Mouse (Mus musculus) retina, adult 2 months (tissue): ENCODE measurements around the gene Dapl1.
A peak's percentile ranks its signal among the peaks of the same experiment; 100 is the strongest.

ENCODE experiments used
- DNase-seq: peaks from one replicate; pipeline ENCODE4 v3.0.0-alpha.2; 2012; ENCODE audit warnings: low read depth, low spot score

Dapl1 gene

DNA sequence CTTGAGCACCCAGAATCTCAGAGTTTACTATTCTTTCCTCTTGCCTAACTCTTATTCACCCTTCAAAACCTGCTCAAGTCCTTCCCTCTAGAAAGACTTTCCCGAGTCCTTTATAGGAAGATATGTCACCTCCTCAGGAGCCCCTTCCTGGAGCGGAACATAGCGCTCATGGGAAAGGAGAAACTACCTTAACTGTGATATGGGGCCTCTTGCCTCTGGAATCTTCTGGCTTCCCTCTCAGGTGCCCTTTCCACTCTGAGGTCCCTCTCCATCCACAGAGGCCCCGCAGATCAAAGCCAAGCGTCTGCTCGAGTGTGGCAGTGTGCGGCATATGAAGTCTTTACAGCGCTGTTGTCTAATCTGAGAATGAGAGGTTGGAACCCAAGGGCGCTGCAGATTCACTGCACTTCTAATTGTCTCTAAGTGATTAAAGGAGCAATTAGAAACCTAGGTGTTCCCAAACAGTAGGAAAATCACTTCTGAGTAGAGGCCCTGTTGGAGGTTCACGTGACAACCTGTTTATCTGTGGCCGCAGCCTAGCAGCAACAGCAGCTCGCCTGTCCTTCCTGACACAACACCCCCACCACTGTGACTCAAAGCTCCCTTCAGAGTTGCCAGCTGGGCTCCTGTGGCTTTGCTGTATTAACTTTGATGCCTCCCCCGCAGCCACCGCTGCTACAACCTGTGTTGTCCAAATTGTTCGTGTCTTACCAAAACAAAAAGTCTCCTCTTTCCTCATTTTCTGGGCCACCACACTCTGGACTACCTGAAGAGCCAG is 49.7 kb downstream of the Dapl1 start:
- no peak for DNase-seq

DNA sequence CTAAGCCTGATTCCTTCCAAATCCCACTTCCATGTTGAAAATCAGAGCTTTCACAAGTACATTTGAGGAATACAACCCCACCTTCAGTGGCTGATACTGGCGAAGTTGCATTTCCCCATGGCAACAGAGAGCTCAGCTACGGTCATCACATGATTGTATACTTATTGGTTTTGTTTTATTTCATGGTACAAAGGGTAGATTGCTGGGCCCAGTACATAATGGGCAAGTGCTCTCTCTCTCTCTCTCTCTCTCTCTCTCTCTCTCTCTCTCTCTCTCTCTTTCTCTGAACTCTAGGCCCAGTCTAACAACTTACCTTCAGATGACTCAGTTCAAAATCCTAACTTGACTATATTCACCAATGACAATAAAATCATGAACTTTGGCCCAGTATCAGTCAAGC is 52.5 kb downstream of the Dapl1 start:
- DNase-seq: no peak

DNA sequence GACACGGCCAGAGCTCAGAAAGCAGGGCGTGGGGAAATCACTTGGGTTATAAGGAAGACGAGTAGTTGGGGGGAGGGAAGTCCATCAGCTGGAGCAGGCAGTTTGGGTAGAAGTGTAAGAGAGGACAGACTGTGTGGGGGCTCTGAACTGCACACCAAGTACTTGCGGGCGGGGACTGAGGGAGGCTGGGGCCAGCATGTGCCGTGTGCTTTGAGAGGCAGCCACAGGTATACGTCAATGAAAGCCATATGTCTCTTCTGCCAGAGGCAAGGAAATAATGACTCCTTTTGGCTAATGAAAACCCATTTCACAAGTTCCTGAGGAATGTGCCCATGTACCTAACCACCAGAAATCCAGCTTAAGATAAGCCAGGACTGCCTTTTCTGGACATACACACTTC is 53.6 kb downstream of the Dapl1 start:
- DNase-seq: no peak

DNA sequence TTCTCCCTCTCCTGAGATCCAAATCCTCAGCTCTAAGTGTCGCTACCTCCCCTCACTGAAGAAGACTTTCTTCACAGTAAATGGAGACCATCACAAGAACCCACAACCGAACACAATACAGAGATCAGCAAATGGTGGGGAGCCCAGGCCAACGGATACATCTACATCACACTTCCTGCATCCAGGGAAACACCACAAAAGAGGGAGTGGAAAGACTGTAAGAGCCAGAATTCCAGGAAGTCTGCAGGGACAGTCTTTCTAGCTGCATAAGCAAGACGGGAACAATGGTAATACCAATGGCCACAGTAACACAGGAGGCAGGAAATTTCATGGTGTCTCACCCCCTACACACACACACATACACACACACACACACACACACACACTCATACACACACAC is 55.3 kb downstream of the Dapl1 start:
- no peak for DNase-seq

DNA sequence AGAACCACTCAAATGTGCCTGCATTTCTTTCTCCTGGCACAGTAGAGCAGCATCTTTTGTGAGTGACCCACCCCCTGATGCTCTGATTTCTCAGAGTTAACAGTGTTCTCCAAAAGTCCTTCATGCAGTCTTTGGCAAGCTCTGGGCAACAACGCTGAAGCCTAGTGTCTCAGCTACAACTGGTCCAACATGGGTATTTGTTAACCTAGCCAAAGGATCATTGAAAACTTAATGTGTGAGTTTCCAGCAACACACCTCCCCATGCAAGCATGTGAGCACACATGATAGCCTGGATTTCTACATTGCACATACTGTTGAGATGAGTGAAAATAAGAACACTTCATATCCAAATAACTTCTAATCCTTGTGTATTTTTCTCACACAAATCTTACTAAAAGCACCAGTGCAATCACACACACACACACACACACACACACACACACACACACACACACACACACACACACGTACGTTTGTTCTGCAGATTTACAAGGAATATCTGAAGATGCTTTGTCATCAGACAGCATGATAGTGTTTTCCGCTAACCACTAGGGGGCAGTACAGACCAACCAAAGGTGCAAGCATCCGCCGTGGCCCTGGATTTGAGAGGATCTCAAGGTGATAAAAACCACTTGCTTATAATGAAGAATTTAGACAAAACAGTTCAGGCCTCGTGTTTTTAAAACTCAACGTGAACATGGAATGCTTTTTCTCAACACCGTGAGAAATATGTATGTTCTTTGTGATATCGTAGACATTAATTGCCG is 56.9 kb downstream of the Dapl1 start:
- DNase-seq: peak; percentile 59

DNA sequence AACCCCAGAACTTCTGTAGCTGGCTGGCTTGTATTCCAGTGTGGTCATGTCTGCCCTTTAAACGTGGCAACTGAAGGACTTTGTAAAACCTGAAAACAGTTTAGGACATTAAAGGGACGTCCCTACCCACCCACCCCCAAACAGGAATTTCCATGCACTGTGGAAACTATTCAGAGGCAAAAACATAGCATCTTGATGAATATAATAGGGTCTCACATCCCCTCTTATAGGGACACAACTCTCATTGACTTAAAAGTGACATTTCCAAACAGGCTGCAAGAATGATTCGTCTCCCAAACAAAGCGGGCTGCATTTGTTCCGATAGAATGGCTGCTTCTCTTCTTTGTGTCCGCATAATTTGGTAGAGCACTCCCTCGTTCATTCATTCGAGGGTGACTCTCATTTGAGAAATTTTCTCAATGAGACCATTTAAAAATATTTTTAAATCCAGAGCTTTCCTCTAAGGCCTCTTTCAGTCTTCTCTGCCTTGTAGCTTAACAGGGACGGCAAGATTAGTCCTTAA is 59.2 kb downstream of the Dapl1 start:
- no peak for DNase-seq

DNA sequence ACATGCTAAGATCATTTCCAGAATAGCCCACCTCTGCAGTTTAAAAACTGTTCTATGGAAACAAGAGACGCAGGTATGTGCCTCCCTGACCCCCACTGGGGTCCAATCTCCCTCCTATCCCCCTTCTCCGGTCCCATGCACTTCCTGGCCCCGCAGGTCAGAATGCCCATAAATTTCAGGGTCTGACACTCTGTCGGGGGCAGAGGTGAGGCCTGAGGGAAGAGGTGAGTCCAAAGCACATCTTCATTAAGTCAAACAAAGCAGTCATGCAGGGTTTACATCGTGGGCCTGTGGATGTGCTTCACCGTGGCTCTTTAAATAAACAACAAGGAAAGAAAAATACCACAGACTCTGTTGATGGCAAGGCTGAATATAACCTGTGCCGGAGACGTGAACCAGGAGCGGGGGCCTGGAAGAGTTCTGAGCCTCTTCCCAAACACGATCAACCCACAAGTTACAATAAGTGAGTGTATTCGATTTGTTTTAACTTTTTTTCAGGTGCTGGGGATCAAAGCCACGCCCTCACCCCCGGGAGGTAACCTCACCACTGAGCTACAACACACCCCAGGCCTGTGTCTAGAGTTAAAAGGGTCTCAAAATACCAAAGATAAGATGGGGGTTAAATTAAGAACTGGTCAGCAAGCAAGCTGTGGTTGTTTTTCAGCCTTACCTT is 59.9 kb downstream of the Dapl1 start:
- DNase-seq: no peak

DNA sequence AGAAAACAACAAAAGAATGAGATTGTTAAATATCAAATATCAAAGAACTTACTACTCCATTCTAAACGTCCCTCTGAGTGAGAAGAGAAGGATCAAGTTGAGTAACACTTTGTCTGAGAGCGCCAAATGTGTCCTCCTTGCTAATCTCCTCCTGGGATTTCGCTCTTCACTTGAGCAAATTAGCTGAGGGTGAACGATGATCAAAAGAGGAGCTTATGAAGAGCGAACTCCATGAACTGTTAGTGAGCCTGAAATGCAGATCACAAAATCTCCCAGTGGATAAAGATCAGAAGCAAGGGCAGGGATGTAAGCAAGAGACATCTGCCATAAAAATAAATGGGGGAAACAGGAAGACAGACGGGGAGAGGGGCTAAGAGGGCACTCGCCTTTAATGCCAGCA is 60.5 kb downstream of the Dapl1 start:
- no peak for DNase-seq

DNA sequence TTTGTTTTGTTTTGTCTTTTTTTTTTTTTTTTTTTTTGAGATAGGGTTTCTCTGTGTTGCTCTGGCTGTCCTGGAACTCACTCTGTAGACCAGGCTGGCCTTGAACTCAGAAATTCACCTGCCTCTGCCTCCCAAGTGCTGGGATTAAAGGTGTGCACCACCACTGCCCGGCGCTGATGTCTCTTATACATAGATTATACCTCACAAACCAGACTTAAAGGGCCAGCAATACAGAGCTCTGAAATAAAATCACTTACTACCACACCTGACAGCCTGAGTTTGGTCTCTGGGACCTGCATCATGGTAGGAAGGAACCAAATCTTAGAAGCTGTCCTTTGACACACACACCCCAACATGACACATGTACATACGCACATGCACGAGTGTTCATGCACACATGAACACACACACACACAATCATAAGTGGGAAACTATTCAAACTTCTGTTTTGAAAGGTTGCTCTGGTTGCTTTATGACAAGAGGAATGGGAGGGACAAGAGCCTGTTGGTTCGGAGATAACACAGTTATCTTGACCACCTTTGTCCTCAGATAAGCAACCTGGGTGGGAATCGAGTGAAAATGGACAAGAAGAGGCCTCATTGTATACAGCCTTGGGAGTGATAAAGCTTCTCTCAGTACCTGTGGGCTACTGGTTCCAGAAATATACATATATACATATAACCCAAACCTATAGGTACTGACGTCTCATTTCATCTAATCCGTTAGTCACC is 63.1 kb downstream of the Dapl1 start:
- DNase-seq: no peak

DNA sequence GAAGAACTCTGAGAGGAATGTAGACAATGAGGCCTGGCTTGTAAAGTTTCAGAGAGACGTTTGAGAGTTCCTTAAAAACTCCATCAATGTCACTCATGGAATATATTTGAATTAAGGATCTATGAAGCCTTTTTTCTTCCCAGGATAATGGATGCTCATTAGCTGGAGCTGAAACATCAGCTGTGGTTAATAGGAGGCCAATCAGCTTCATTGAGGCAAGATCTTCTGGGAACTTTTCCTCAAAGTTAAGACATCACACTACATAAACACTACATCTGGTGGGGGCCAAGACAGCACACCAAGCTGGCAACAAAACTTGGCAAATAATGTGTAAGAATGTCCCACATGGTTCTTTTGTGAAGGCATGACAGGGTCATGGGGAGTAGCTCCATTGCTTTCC is 68.3 kb downstream of the Dapl1 start:
- no peak for DNase-seq

DNA sequence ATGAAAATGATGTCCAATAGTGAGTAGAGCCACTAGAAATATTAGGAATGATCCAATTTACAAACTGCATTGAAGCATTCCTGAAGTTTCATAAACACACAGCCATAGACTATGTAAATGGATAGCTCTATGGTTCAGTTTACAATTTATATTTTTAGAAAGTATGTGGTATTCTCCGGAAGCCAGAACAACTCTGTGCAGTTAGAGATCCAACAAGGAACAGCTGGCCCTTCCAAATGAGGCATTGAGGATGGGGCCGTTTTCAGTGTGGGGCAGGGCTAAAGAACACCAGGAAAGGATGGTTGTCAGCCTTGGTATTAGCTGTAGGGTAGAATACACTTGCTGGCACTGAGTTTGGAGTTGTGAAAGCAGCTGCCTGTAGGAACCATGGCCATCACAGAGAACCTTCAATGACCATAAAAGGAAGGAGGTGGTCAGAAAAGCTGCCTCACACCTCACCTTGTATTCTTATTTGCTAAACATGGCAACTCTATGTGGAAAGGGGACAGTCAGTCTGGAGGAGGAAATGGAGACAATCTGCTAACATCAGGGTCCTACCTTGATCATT is 70.0 kb downstream of the Dapl1 start:
- no peak for DNase-seq
